Mouse (Mus musculus): Measurements from ENCODE around the gene Ttll9.

Ttll9 gene

DNA sequence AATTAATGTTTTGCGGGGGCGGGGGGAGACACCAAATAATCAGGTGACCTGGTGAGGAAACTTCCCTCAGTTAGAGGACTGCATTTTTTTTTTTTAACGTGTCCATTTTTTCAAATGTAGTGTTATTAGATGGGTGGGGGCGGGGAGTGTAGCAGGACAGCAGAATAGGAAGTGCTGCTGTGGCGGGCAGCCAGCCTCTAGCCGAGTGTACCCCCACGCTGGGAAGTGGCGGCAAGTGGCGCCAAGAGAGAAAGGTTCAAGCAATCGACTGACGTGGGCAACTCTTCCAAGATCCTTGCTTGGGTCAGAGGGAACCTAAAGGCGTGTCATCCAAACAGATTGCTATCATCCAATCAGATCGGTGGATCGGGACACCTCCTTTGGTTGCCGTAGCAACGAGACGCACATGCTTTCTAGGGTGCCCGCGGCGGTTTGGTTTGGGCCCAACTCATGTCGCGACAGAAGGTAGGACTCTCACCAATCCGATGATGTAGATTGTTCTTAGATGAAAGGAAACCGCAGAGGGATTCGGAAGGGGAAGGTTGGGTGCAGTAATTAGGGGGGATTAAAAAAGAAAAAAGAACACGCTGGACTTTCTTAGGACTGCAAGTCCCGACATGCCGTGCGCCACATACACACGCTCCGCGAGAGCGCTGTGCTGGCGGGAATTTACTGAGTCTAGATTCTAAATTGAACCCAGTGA lies at the start of gene Ttll9:
Ttll9 (plus strand) TSS at position 395 of the 703 bp plus-strand sequence.
- DNase-seq = peak; percentile 89 to 91

DNA sequence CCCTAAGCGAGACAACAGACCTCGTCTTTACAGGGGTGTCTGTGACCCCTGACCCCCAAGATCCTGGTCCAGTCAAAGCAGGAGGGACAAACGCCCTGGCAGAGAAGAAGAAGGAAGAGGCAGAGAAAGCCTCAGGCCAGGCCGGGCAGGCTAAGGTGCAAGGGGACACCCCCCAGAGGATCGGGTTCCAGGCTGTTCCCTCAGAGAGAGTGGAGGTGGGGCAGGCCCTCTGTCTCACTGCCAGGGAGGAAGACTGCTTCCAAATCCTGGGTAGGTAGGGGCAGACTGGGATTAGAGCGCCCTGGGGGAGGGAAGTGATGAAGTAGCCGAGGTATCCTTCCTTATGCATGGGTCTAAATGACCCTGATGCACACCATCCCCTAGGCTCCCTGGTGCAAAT lies 48.8 kb upstream of the Ttll9 start:
- DNase-seq = no peak

DNA sequence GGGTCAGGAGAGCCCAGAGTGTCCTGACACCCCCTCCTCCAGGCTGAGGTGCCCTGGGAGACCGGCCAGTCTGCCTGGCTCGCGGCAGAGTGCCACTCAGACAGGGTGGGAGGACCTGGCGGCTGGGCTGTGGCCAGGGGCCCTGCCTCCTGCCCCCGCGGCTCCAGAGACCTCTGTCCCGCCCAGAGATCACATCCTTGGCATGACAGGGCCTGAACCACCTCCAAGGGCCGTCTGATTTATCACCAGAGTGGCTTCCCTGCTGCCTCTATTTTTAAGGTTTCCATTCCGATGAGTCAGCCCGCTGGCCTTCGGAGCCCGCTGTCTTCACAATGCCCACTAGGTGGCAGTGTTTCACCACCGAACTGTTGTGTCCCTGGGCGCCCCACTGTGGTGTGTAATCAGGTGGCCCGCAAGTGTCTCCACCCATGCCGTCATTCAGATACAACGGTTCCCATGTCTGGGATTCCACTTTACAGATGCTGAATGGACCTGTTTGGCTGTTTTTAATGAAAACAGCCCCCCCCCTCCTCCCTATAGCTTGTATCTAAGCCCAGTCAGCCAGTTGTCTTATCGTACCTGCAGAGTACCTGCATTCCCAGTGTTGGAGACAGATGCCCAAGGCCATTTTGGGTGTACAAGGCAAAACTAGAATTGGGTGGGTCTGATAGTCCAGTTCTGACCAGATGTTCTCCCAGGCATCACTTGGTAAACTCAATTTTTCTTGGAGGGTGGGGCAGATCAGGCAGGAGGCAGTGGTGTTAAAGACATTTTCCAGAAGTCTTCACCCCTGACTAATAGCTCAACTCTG lies 47.8 kb upstream of the Ttll9 start:
- peak; percentile 84 to 85 for DNase-seq

DNA sequence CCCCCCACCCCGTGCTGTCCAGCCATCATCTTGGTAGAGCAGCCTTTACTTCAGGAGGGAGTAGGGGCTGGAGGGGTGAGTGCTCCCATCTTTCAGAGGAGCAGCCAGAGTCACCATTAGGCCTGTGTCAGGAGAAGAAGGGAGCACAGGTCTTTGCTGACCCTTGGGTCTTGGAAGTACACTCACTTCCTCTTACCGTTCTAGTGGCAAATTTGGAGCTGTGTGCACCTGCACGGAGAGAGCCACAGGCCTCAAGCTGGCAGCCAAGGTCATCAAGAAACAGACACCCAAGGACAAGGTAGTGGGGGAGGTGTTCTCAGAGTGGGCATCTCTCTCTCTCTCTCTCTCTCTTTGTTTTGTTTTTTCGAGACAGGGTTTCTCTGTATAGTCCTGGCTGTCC lies 46.8 kb upstream of the Ttll9 start:
- no peak for DNase-seq

DNA sequence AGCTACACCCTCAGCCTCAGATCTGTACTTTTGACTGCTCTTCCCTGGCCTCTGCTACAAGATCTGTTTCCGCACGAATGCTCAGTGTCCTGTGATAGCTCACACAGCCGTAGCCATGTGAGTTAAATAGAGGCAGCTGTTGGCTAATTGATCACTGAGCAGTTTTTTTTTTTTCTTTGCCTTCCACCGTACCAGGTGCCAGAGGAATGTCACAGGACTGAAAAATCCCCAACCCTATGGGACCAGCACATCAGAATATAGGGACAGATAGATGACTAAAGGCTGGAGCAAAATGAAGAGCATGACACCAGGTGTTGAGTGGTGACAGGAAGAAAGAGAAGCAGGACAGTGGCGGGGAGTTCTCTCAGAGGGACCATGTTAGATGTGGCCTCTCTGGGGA lies 46.2 kb upstream of the Ttll9 start:
- DNase-seq = no peak

DNA sequence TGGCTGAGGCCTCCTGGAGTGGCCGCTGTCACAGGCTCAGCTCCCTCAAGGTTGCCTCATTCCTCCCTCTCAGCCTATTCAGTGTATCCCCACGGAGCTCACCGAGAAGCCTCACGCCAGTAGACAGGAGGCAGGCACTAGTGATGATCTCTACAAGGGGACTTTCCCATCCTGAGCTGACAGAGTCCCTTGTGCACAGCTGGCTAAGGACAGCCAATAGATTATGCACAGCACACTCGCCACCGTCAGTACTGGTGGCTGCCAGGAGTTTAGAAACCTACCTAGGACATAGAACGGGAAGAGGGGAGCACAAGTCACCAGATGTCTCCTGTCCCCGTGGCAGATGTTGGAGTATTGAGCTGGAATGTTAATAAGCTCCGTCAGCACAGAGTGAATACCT lies 44.6 kb upstream of the Ttll9 start:
- no peak for DNase-seq

DNA sequence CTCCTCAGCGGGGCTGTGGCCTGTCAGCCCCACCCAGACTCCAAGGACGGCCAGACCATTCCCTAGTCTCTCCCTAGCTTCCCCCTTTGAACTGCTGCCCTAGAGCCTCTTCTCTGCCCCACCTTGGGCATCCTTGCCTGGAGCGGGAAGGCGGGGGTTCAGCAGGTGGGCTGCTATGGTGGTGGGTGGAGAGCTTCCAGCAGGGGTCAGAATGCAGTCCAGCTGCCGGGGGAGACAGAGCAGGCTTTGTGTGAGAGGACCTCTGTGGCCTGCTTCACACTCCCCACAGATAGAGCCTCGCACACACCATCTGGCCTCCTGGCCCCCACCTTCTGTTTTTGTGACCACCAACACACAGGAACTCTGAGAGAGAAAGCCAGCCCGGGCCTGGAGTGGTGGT lies 39.9 kb upstream of the Ttll9 start:
- DNase-seq = no peak

DNA sequence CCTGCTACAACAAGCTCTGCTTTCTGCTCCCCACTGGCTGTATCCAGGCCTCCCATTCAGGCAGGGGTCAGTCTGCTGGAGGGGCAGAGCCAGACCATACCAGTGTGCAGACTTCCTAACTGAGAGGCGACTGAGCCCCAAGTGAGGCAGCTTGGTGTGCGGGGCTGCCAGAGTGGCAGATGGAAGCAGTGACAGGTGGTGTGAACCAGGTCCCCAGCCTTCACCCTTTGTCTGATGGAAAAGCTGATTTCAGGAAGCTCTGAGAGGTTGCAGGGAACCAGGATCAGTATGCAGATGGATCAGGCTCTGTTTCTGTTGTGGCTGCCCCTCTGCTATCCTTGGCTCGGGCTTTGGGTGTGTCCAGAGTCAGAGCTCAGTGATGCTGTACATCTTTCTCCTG lies 38.7 kb upstream of the Ttll9 start:
- DNase-seq = no peak

DNA sequence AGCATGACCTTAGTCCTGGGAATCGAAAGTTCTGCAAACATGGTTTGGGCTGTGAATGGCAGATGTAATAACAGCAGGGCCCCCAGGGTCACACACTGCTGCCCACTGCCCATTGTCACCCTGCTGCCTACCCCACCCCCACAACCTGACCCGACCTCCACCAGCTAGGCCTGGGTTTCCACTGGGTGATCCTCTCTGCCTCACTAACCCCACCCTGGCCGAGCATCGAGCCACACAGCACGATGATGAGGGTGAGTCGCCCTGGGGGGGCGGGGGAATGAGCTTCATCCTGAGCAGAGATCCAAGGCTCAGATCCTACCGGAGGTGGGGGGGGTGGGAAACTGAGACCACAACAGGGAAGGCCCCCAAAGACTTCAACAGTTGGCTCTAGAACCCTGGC lies 38.2 kb upstream of the Ttll9 start:
- no peak for DNase-seq

DNA sequence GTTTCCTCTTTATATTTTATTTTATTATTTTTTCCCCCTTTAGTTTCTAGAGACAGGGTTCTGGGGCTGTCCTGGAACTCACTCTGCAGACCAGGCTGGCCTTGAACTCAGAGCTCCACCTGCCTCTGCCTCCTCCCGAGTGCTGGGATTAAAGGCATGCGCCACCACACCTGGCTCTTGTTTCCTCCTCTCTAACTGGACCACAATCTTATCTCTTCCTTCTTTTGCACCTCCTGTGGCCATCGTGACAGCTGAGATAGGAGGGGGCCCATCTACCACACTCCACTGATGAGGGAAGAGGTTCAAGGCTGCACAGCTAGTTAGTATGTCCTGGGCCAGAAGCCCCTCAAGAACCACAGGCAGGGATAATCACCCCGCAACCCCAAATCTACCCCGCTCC lies 37.7 kb upstream of the Ttll9 start:
- DNase-seq = no peak

DNA sequence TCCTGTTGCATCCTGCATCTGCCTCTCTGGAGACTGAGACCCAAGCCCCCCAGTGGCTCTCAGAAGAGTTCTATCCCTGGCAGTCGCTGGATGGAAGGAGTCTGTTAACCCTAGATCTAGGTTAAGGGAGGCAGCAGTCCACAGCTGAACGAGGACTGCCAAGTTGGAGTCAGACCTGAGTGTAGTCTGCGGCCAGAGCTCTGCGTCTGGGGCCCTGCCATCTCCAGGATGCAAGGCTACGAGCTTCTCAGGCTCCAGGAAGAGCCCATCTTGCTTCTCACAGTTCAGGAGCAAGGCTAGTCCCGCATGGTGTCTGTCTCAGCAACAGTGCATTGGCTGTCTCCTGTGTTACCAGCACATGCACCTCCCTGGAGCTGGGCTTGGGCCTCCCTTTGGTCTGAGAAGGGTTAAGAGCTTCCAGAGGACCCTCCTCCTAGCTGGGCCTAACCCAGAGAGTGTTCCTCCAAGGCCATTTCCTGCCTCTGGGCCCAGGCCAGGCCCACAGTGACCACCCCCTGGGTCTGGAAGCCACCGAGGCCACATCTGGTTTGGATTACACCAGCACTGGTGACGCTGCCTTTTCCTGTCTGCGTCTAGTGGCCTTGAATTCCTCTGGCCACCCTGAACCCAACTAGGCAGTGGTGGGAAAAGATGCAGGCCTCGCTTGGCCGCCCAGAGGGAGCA lies 37.0 kb upstream of the Ttll9 start:
- peak; percentile 69 to 85 for DNase-seq

DNA sequence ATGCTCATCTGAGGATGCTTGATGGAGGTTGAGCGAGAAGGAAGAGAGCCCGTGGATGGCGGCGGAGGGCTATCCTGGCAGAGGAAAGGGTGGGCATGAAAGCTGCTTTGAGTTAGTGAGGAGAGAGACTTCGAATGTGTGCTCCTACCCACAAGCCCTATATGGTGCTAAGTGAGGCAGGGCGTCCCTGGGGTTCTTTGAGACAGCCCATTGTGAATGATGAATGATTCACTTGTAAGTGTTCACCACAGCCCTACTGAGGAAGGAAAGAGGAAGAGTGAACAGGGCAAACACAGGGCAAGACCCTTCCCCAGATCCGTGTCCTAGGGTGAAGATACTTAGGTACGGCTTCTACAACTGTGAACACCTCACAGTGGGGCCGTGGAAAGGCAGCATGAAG lies 35.4 kb upstream of the Ttll9 start:
- no peak for DNase-seq

DNA sequence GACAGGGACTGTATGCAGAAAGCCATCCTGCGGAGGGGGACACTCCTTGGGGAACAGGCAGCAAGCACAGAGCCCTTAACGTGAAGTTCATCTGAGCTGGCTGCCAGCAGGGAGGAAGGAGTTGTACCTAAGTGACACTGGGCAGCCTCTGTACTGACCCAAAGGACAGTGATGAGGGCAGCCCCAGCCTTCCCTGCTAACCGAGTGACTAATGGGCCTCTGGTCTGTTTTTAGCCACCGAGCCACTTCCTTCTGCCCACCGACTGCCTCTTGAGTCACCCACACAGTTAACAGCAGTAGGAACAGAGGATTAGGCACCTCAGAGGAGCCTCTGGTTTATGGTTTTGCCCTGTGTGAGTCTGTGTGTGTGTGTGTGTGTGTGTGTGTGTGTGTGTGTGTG lies 34.9 kb upstream of the Ttll9 start:
- no peak for DNase-seq

DNA sequence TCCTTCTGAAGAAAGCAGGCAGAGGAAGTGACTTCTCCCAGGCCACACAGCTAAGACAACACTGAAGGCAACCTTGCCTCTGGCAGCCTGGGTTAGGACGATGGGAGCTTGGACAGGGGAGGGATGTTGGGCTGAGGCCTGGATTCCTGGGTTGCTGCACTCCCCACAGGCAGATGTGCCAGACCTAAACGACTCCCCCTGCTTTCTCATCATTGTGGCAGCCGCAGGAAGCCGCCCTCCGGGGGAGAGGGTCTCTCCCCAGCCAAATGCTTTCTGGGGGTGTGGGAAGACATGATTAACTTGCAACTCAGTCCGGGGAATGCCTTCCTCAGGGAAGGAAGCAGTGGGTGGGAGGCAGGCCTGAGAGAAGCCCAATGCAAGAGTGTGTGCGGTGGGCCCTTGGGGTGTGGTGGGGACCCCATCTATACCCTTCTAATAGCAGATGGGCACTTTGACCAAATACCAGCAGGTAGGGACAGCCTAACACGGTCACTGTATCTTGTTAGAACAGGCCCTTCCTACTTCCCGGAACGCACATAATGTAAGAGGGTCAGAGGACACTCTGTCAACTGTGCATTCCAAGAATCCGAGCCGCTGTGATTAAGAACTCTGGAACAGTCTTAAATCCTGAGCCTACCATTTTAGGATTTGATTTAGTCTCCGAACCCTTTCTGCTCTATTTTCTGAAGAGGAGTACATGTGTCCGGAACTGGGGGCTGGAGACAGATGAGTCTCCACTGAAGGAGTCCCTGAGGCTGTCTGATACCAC lies 33.9 kb upstream of the Ttll9 start:
- DNase-seq = no peak

DNA sequence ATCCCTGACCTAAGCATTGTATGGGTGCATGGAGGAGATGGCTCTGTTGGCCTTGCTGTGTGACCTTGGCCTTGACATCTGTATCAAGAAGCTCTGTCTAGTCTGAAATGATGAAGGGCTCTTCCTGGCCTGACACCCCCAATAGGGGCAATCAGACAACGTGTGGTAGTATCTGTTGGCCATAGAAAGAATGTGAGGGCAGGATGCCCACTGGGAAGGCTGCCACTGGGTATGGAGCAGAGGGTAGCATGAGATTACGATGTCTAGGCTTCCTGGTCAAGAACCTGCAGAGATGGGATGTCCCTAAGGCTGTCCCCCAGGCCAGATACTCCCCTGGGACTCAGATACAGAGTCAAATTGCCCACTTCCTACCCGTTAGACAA lies 33.3 kb upstream of the Ttll9 start:
- no peak for DNase-seq

DNA sequence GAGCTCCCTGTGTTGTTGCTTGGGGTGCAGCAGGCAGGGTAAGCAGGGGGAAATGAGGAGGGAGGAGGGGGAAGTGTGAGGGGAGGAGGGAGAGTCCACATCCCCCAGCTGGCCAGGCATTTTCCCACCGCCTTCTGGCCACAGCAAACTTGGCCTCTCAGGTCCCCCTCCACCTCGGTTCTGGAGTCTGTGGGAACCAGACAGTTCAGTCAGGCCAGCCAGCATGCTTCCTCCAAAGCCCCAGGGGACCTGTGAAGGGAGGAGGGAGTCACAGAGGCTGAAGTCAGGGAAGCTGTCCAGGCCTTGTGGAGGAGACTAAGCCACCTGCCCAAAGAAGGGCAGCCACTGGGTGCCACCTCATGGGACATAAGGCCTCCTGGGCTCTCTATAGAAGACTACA lies 32.0 kb upstream of the Ttll9 start:
- peak; percentile 53 to 62 for DNase-seq

DNA sequence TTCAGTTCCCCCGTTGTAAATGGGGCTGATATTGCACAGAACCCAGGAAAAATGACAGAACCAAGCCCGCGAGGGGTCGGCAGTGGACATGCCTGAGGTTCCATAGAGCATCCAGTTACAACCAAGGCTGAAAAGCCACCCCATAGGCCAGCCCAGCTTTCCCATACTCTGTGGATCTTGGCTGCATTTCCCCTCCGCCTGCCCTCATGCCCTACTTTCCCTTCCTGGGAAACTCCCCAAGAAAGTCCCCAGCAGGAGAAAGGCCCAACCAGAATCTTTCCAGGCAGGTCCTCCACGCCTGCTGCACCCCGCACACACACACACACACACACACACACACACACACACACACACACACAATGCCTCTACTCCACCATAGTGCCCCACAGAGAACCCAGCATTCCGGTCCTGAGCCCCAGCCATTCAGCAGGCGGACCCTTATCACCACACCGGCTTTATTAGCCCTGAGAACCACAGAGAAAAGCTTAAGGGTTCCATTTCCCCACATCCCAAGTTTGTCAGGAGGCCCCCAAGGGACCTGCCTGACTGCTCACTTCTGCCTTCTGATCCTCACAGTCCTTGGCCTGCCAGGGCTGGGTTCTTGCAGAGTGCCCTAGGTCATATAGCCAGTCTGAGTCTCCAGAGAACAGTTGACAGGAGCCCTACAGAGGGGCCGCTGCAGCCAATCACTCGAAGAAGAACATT lies 30.7 kb upstream of the Ttll9 start:
- DNase-seq = no peak

DNA sequence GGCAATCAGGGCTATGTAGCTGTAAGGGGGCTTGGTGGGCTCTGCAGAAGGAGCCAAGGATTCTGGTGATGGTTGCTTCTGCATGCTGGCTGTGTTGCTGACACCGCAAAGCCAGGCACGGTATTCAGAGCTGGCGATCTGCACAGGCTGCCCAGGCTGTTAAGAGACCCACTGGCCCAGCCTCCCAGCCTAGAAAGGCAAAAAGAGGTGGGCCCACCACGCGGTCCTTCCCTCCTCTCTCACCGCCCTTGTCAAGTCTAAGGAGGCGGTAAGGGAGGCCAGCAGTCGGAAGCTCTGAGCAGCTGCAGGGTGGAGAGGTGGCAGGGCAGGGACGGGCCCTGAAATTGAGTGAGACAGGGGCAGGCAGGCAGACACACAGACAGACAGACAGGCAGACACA lies 29.2 kb upstream of the Ttll9 start, which contains the start of gene Foxs1:
Foxs1 (minus strand) TSS at position 161 of the 400 bp plus-strand sequence.
- DNase-seq = peak; percentile 58 to 66

DNA sequence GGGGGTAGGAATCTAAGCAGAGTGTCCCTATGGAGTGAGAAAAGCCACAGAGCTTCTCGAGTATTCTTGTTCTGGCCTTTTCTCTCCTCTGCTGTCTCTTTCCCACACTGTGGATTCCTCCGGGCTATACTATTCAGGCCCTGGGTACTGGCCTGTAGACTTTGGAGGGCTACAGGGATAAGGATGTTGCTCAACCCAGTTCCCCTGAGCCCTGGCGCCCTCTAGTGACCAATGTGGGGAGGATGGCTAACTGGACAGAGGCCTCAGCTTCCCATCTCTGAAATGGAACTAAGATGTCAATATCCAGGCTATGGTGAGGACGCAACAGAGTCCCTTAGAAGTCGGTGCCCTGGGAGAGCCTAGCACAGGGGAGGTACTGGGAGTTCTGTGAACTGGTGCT lies 28.7 kb upstream of the Ttll9 start:
- DNase-seq = peak; percentile 64 to 65

DNA sequence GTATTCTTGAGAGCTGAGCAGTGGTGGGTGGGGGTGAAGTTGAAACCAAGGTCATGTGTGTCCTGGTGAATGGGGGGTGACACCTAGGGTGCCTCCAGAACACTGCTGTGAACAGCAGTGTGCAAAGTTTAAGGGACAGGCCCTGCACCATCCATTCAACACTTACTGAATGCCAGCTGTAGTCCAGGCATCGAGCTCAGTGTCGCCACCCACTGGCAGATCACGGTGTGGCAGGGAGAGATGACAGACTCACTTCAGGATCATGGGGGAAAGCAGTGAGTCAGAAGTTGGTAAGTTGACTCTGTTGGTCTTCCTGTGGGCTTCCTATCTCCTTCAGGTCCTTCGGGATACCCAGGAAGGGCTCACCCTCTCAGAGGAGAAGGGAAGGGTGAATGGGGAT lies 22.4 kb upstream of the Ttll9 start:
- peak in 1 of 2 experiments; percentile 66 for DNase-seq

DNA sequence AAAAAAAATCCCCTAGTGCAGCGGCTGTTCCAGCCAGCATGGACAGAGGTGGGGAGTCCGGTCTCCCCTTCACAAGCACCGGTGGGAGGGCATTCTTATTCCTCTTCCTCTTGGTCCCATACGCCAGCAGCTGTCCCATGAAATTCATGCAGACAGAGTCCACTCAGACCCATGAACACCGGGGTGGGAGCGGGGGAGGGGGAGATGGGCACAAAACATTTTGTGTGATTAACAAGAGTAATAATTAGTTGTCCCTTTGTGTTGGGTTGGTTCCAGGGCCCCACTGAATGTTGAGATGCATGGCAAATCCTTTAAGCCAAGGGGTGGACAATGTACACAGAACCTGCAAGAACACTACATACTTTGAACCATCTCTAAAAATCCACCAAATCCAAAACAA lies 21.2 kb upstream of the Ttll9 start:
- no peak for DNase-seq

DNA sequence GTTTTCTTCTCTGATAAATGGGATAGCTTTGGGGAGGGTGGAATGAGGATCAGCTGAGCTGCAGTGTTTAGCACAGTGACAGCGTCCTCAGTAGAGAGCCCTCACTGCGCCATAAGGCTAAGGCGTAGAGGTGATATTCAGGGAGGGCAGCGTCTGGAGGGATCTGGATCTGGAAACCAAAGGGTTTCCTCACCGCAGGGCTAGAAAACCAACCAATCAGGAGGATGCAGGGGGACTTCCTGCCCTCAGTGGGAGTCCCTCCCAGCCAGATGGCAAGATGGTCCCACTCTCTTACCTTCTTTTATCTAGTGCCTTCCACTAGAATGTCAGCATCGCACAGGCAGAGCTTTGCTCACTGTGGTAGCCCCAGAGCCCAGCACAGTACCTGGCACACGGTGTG lies 20.5 kb upstream of the Ttll9 start:
- DNase-seq = no peak

Measured in kidney, postnatal 25 days (tissue).